Mouse (Mus musculus) right cerebral cortex, adult 2 months (tissue): ENCODE measurements around the gene Muc2.
A peak's percentile ranks its signal among the peaks of the same experiment; 100 is the strongest.

ENCODE experiments used
- DNase-seq, 2 experiments: peaks; one replicate each; pipeline ENCODE4 v3.0.0; 2021 to 2022; ENCODE audit warnings: low spot score in 2 of 2

Gene Muc2

GRCm38 (mm10) chr7:141770521-141770920, 80.4 kb downstream of the Muc2 start:
- no peak for DNase-seq

- DNase-seq = no peak
Observed at GRCm38 (mm10) chr7:141770988-141771387, 80.8 kb downstream of the Muc2 start.

DNA sequence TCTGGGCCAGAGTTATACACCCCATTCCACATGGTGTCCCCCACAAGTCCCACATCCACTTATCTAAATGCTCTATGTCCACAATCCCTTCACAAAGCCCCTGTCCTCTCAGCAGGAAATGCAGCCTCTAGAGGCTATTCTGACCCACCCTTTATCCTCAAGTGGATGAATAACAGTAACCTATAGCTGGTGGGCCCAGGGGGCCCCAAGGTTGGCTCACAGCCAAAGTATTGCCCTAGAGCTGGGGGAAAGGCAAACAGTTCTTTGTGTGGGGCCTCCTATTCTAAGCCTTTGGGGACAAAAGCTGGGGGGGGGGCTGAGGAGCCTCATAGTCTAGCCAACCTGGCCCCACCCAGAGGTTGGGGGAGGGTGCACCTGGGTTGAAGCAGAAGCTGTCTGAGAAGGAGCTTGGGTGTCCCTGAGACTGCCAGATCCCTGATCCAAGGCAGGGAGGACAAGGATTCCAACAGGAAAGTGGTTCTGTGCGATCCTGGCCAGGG, 82.0 kb downstream of the Muc2 start:
- DNase-seq = no peak

- no peak for DNase-seq
Observed at GRCm38 (mm10) chr7:141774855-141775254, 84.7 kb downstream of the Muc2 start.

- no peak for DNase-seq
Observed at GRCm38 (mm10) chr7:141776199-141776598, 86.1 kb downstream of the Muc2 start.

- no peak for DNase-seq
Observed at GRCm38 (mm10) chr7:141788677-141789452, 98.7 kb downstream of the Muc2 start, which contains the start of gene Muc5ac. TSS of gene Muc5ac (plus strand) at chr7:141788972.

- no peak for DNase-seq
Observed at GRCm38 (mm10) chr7:141794251-141794650, 104.1 kb downstream of the Muc2 start.

DNA sequence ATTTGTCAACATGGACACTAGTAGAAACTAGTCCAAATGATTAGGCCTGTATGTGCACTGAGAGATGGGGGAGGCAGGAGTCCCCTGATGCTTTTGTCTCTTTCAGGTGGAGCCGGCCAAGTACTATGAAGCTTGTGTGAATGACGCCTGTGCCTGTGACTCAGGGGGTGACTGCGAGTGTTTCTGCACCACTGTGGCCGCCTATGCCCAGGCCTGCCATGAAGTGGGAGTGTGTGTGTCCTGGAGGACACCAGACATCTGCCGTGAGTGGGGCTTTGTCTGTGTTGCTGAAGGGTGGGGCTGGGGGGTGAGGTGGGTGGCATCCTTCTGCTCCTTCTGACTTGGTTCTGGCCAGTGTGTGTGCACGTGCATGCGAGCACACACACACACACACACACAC, 113.1 kb downstream of the Muc2 start:
- peak in 1 of 2 experiments; percentile 24 for DNase-seq
